Mouse (Mus musculus) stomach, embryonic 16.5 days (tissue): ENCODE data around the gene Nt5c3b. TPM values are rescaled to one million over a fixed set of nuclear protein-coding genes. Genes with fewer than 3 reads are reported as not detected.

Experiments
- ATAC-seq: fragments of 200-750 bp; cut with Nextera tagmentation; 2 replicates; pipeline ENCODE4 v1.8.0; 2017; ENCODE audit warnings: moderate number of reproducible peaks, moderate TSS enrichment; ENCODE audit not compliant: insufficient read depth, low FRiP score
- H3K27ac ChIP-seq: fragments of 300-500 bp; sonication (generic); 2 replicates; pipeline ENCODE4 v1.5.1; 2014; ENCODE audit warnings: low read length
- H3K27me3 ChIP-seq: fragments of 300-500 bp; sonication (generic); 2 replicates; pipeline ENCODE4 v1.6.1; 2014; ENCODE audit warnings: low read length, control low read depth, mixed read lengths; ENCODE audit not compliant: control insufficient read depth, insufficient read depth
- H3K36me3 ChIP-seq: fragments of 300-500 bp; sonication (generic); 2 replicates; pipeline ENCODE4 v1.6.1; 2014; ENCODE audit warnings: low read length; ENCODE audit not compliant: control insufficient read depth, insufficient read depth
- H3K4me1 ChIP-seq: fragments of 300-500 bp; sonication (generic); 2 replicates; pipeline ENCODE4 v1.6.1; 2014; ENCODE audit warnings: low read length, control low read depth, mixed read lengths; ENCODE audit not compliant: control insufficient read depth, insufficient read depth
- H3K4me2 ChIP-seq: fragments of 300-500 bp; sonication (generic); 2 replicates; pipeline ENCODE4 v1.6.1; 2014; ENCODE audit warnings: low read depth, low read length, mixed read lengths
- H3K4me3 ChIP-seq: fragments of 300-500 bp; sonication (generic); replicated peaks from 2 replicates; pipeline ENCODE4 v1.5.1; 2014; ENCODE audit warnings: mild to moderate bottlenecking, low read length
- H3K9ac ChIP-seq: fragments of 300-500 bp; sonication (generic); 2 replicates; pipeline ENCODE4 v1.6.1; 2014; ENCODE audit warnings: low read length
- H3K9me3 ChIP-seq: fragments of 300-500 bp; sonication (generic); replicated peaks from 2 replicates; pipeline ENCODE4 v1.6.1; 2016; ENCODE audit warnings: low read length, control low read depth; ENCODE audit not compliant: control insufficient read depth
- WGBS: fragments of 180-500 bp; shearing (Covaris S2); extraction: QIAGEN DNeasy Blood & Tissue Kit; methylation state at CpG from one replicate; pipeline ENCODE4 v1.1.7; 2014; 5-methylcytosine and 5-hydroxymethylcytosine counted together
- polyA plus RNA-seq: library from polyadenylated mRNA; unstranded; fragments of >200 nt; fragmentation: Nextera tagmentation; extraction: Ambion mirVana; gene quantifications from 2 replicates; pipeline ENCODE4 v1.2.1, GENCODE M21; 2015

Nt5c3b gene
- polyA plus RNA-seq, 1 experiment from 2014 or later, result 99.1 TPM

DNA sequence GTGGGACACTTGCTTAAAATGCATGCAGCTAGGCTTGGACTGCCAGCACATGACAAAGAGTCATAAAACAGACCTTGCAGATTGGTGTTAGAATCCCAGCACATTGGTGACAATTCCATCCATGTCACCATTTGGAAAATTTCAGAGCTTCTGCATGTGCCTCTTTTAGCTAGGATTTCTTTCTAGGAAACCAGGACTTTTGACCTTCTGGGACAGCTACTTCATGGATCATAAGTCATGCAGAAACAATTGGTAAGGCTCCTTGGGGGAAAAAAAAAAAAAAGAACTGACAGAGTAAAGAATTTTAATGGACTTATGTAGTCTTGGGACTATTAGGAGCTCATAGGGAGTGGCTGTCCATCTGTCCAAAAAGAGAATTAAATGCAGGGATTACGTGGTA is 3.7 kb downstream of the Nt5c3b start:
- ATAC-seq, result no peak
- Histone ChIP-seq H3K4me3 (no peak overlapping the region), H3K27ac (no peak overlapping the region), H3K27me3 (no peaks in the 10 kb centered on the region), H3K4me1 (peaks cover 8% of the 10 kb centered on the region; the same call in 1 of the 2 replicates), H3K9me3 (no peaks in the 10 kb centered on the region), H3K4me2 (no peak overlapping the region), H3K9ac (no peak overlapping the region), H3K36me3 (peaks cover 18% of the 10 kb centered on the region; the same call in 1 of the 2 replicates)
- WGBS, result 70% methylated on average over 1 of the region's 1 CpGs

DNA sequence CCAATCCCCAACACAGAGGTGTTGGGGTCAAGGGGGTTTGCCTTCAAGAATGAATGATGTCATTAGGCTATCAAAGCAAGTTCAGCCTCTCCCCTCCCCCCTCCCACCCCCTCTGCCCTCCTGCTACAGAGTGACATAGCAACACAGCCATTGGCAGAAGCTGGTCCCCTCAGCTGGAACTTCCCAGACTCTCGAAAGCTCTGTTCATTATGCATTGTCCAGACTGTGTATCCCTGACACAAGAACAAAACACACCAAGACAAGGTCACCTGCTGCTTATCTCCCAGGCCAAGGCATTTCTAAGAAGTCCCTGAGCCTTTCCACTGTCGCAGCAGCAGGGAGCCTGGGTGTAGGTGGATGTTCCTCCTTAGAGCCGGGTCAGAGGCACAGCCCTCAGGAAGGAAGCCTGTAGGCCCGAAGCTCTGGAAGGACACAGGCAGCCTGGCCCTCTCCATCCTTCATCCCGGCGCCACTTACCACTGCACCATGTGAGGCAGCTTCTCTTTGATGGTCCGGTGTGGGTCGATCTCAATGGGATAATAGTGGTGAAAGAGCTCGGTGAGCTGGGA is 5.8 kb downstream of the Nt5c3b start:
- WGBS, result 88% methylated on average over 9 of the region's 9 CpGs
- H3K4me3 ChIP-seq, result no peak overlapping the region
- H3K9ac ChIP-seq, result no peak overlapping the region
- H3K36me3 ChIP-seq, result peaks cover 21% of the 10 kb centered on the region; the same call in 1 of the 2 replicates
- H3K9me3 ChIP-seq, result no peaks in the 10 kb centered on the region
- no peak for ATAC-seq
- H3K4me1 ChIP-seq, result peaks cover 8% of the 10 kb centered on the region; the same call in 1 of the 2 replicates
- no peak overlapping the region for H3K27ac ChIP-seq
- H3K27me3 ChIP-seq, result no peaks in the 10 kb centered on the region
- no peak overlapping the region for H3K4me2 ChIP-seq

DNA sequence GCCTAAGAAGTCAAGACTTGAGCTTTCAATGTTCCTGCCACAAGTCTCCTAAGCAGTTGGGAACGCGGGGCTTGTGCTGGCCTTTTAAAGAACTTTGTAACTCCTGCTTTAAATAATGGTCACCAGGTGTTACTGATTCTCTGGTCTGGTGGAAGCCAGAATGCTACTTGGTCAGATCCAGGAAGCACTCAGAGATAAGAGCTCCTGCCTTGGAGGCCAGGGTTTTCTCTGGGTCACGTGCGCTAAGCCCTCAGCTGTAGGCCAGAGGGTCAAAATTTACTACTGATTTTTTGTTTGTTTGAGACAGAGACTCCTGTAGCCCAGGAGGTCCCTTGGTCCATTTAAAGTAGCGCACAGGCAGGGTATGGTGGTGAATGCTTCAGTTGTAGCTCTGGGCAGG is 9.6 kb downstream of the Nt5c3b start:
- Histone ChIP-seq H3K4me2 (no peak overlapping the region), H3K9ac (no peak overlapping the region), H3K27ac (no peak overlapping the region), H3K4me3 (no peak overlapping the region), H3K9me3 (no peaks in the 10 kb centered on the region), H3K36me3 (0 out of 2 replicates have a peak, but pooled peaks cover 13% of the 10 kb centered on the region), H3K4me1 (peaks cover 3% of the 10 kb centered on the region; the same call in 1 of the 2 replicates), H3K27me3 (no peaks in the 10 kb centered on the region)
- WGBS, result 85% methylated on average over 5 of the region's 5 CpGs
- no peak for ATAC-seq

DNA sequence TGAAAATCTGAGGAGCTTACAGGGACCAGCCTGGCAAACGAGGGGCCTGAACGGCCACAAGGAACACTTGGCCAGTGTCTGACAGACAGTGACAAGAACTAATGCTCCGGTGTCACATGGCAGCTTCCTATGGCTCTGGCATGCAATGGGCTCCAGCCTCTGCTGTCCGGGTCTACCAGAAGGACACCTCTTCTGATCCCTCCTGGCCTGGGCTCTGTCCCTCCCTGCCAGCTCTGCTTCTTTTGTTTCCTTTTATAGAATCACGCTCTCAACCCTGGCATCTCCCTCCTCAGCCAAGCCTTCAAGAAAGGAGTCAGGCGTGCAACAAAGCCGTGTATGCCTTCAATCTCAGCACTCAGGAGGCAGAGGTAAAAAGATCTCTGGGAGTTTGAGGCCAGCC is 11.6 kb downstream of the Nt5c3b start:
- no peak overlapping the region; the same call in 1 of the 2 replicates for H3K27ac ChIP-seq
- 0 out of 2 replicates have a peak, but pooled peaks cover 6% of the 10 kb centered on the region for H3K36me3 ChIP-seq
- H3K9me3 ChIP-seq, result no peaks in the 10 kb centered on the region
- no peak overlapping the region for H3K4me2 ChIP-seq
- H3K27me3 ChIP-seq, result no peaks in the 10 kb centered on the region
- H3K4me1 ChIP-seq, result peaks cover 6% of the 10 kb centered on the region
- no peak overlapping the region for H3K4me3 ChIP-seq
- ATAC-seq, result no peak
- 83% methylated on average over 7 of the region's 7 CpGs for WGBS
- no peak overlapping the region for H3K9ac ChIP-seq

DNA sequence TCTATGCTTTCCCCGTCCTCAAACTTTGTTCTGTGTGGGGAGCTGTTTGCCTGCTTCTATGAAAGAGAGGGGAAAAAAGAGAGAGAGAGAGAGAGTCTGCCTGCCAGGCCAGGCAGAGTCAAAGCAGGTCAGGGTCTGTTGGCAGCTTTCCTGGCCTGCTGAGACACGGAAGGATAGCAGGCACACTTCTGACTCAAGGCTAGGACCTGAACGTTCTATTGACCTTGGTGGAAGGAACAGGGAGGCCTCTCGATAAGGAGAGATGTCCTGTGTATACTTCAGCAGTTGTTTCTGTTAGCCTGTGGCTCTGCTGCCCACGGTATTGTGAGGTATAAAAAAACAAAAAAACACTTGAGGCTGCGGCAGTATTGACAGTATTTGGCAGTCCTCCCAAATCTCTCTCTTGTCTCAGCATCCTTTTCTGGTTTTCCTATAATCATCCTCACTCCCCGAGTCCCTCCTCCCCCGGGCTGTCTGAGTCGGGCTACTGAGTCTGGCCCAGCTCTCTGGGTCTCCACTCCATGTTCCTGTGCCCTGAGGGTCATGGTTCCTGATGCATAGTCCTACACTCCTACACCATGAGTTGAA is 12.9 kb downstream of the Nt5c3b start:
- ATAC-seq, result no peak
- WGBS, result 55% methylated on average over 9 of the region's 9 CpGs
- H3K9me3 ChIP-seq, result no peaks in the 10 kb centered on the region
- no peaks in the 10 kb centered on the region for H3K27me3 ChIP-seq
- 0 out of 2 replicates have a peak, but pooled peaks cover 6% of the 10 kb centered on the region for H3K36me3 ChIP-seq
- H3K4me2 ChIP-seq, result no peak overlapping the region
- peaks cover 6% of the 10 kb centered on the region for H3K4me1 ChIP-seq
- H3K4me3 ChIP-seq, result no peak overlapping the region
- peak overlapping the region; percentile 27; the same call in 1 of the 2 replicates for H3K27ac ChIP-seq
- H3K9ac ChIP-seq, result peak overlapping the region; percentile 48; the same call in 1 of the 2 replicates

DNA sequence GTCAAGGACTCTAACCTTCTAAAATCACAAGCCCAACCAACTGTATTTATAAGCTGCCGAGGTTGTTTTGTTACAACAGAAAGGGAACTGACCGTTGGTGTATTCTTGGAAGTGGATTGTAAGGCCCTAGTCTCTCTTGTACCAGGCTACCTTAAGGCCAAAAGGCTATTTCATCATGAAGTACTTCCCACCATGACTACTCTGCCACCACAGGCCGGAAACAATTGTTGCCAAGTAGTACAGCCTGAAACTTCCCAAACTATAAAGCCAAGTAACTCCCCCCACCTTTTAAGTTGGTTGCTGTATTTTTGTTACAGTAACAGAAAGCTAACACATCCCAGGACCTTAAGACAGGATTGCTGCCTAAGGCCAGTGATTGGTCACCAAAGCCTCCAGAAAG is 14.8 kb downstream of the Nt5c3b start:
- Histone ChIP-seq H3K9ac (no peak overlapping the region), H3K36me3 (no peaks in the 10 kb centered on the region)

DNA sequence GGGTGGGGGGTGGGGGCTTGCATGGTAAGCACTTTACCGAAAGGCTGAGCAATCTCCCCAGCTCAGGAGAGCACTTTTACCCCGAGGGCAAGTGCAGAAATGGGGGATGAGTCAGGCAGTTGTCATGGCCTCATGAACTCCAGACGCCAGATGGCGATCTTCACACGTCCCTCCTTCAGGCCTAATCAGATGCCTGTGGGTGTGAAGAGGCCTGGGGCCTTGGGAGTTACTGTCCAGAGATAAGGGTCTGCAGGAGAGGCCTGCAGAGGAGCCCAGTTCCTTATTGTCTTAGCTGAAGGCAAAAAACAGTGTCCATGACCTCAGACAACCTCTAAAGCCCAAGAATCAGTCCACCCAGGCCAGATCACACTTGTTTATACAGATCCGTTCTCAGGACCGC is 15.8 kb downstream of the Nt5c3b start:
- Histone ChIP-seq H3K4me3 (no peak overlapping the region), H3K27me3 (no peaks in the 10 kb centered on the region), H3K36me3 (no peaks in the 10 kb centered on the region), H3K9ac (peak overlapping the region; percentile 43), H3K4me1 (peaks cover 6% of the 10 kb centered on the region), H3K27ac (peak overlapping the region; percentile 18; the same call in 1 of the 2 replicates), H3K4me2 (no peak overlapping the region), H3K9me3 (no peaks in the 10 kb centered on the region)
- peak; percentile 65; the same call in 1 of the 2 replicates for ATAC-seq
- WGBS, result 31% methylated on average over 7 of the region's 7 CpGs

More for the DNA sequence above, 14.8 kb downstream of the Nt5c3b start:
- ATAC-seq, result no peak
- Histone ChIP-seq H3K9me3 (no peaks in the 10 kb centered on the region), H3K4me1 (peaks cover 6% of the 10 kb centered on the region), H3K27ac (peak overlapping the region; percentile 18; the same call in 1 of the 2 replicates), H3K27me3 (no peaks in the 10 kb centered on the region), H3K4me2 (no peak overlapping the region), H3K4me3 (no peak overlapping the region)
- WGBS, result 80% methylated on average over 3 of the region's 3 CpGs

DNA sequence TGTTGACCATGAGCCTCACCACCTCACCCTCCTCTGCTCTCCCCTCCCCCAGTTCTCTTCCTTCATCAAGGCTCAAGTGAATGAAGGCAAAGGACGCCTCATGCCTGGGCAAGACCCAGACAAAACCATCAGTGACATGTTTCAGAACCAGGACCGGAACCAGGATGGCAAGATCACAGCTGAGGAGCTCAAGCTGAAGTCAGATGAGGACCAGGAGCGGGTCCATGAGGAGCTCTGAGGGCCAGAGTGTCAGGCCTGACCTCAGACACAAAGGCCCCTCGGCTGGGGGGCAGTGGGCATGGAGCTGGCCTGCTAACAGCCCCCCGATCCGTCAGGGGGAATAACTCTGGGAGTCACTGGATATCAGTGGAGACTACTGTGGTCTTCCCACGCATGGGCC is 17.8 kb downstream of the Nt5c3b start:
- 93% methylated on average over 7 of the region's 7 CpGs for WGBS
- no peak overlapping the region for H3K27ac ChIP-seq
- H3K4me1 ChIP-seq, result peaks cover 4% of the 10 kb centered on the region
- no peaks in the 10 kb centered on the region for H3K27me3 ChIP-seq
- H3K9me3 ChIP-seq, result no peaks in the 10 kb centered on the region
- ATAC-seq, result no peak
- H3K9ac ChIP-seq, result no peak overlapping the region
- no peak overlapping the region for H3K4me3 ChIP-seq
- H3K36me3 ChIP-seq, result no peaks in the 10 kb centered on the region
- H3K4me2 ChIP-seq, result no peak overlapping the region

DNA sequence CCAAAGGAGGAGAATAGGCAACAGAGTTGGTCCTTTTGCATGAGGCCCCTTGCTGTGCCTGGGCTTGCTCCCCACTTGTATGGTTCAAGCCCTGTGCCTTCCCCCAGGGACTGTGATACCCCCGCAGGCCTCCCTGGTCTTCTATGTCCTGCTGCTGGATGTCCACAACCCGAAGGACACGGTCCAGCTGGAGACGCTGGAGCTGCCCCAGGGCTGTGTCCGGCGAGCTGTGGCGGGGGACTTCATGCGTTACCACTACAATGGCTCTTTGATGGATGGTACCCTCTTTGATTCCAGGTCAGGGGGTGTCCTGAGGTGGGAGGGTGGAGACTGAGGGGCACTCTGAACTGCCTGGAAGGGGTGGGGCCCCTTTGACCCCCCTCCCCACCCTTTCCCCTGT is 20.1 kb downstream of the Nt5c3b start:
- no peak for ATAC-seq
- Histone ChIP-seq H3K9ac (no peak overlapping the region), H3K4me1 (peaks cover 4% of the 10 kb centered on the region; the same call in 1 of the 2 replicates), H3K9me3 (no peaks in the 10 kb centered on the region), H3K27ac (no peak overlapping the region), H3K36me3 (no peaks in the 10 kb centered on the region), H3K4me2 (no peak overlapping the region), H3K27me3 (no peaks in the 10 kb centered on the region), H3K4me3 (no peak overlapping the region)
- WGBS, result 73% methylated on average over 8 of the region's 8 CpGs
